Mouse (Mus musculus): ENCODE data around the gene Dmgdh. TPM values are rescaled to one million over a fixed set of nuclear protein-coding genes. Genes with fewer than 3 reads are reported as not detected.

Dmgdh gene
- total and polyA plus RNA-seq, 3 experiments = 0.20 to 0.27 TPM; not detected in 1

DNA sequence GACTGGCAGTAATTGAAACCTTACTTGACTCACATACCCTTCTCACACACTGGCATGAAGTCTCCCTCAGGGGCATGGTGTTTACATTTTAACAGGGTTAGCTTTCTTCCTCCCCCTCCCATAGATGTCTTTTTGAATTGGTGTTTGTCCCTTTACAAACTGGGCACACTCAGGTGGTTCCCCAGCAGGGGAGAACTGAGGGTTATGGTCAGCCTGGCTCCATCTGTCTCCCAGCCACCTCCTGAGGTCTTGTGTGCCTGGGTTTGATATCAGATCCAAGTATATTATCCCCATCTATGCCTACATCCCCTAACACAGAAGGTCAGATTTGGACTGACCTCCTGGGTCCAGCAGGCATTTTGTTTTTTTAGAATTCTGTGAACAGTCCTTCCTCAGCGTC, 37.7 kb upstream of the Dmgdh start:
- in situ Hi-C loops (cut with MboI; ENCODE audit: low pct_ligation_motif_present, low pct_unique_long_range_greater_than_20kb, low sequenced_read_pairs) (no loop called here), dilution Hi-C loops (cut with MboI; ENCODE audit: extremely low pct_ligation_motif_present, extremely low pct_unique_long_range_greater_than_20kb, low sequenced_read_pairs) (no loop called here)
- Histone ChIP-seq H3K4me1 (ENCODE audit: control insufficient read depth in 1 of 2, insufficient read depth in 2 of 2) (peaks cover 8 to 13% of the 10 kb centered on the region in 2 experiments), H3K4me3 (replicated peaks in 1 of 3; ENCODE audit: low read depth in 2 of 3, low read length in 2 of 3, poor library complexity in 1 of 3) (no peak overlapping the region), H3K36me3 (replicated peaks in 1 of 2; ENCODE audit: control insufficient read depth in 1 of 2, insufficient read depth in 1 of 2, low read length in 1 of 2) (no peaks in the 10 kb centered on the region), H3K27ac (ENCODE audit: insufficient read depth, low read depth) (no peak overlapping the region), H3K9ac (ENCODE audit: insufficient read depth, low read depth) (no peak overlapping the region), H3K79me2 (replicated peaks; ENCODE audit: control insufficient read depth, extremely low read depth, insufficient read depth, poor library complexity, severe bottlenecking) (no peaks in the 10 kb centered on the region), H3K4me2 (ENCODE audit: insufficient read depth, low read depth, poor library complexity, severe bottlenecking) (no peak overlapping the region), H3K27me3 (replicated peaks) (no peaks in the 10 kb centered on the region), H3K9me3 (replicated peaks; ENCODE audit: low read length) (no peaks in the 10 kb centered on the region)
- no peak for TF ChIP-seq JUND (conservative IDR thresholded peaks at IDR 0.05; ENCODE audit: low read depth, low read length)
- no peak for TF ChIP-seq E2F4 (IDR thresholded peaks at IDR 0.05; ENCODE audit: insufficient replicate concordance, low read depth, low read length)
- TF ChIP-seq KAT2A (IDR thresholded peaks at IDR 0.05; ENCODE audit: insufficient replicate concordance, low read length) = no peak
- DNase-seq (ENCODE audit: extremely low read depth) = no peak

DNA sequence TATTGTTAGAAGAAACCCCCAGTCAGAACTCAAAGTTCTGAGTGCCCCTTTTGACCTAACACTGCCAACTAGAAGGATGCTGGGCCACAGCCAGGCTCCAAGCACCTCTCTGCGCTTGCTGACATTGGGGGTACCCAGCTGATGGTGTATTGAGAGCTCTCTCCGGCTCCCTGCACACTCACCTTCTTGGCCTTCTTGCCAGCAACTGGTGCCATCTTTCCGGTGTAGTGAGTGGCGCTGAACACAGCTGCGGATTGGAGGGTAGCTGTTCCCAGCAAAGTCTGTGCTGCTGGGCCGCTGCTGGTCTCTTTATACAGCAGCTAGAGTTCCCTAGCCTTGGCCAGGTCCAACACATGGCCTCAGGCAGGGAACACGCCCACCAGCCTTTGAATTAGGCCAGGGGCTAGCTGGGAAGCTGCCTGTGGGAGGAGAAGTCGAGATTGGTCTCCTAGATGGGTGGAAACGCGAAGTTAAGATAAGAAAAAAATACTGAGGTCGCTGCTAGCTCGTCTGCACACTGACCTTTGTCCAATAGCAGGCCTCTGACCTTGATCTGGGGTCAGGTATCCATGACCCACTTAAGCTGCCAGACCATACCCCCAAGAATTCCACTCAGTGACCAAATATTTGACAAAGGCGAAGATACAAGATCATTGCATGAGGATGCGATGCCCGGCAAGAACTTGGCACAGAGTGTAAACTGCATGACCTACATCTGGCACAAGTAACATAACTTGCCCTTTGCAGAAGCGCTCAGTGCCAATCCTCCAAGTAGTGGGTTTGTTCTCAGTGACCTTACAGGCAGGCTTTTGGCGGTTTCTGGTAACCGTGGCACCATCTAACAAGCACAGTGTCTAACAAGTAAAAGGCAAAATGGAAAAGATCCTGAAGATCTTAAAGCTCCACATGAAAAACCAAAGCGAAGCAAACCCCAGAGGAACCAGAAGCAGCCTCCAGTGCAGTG, 36.7 kb upstream of the Dmgdh start, which contains the start of gene Bhmt:
Gene Bhmt, minus strand, starts transcription at position 680 of the 964 bp plus-strand sequence.
- Histone ChIP-seq H3K9me3 (replicated peaks; ENCODE audit: low read length) (no peaks in the 10 kb centered on the region), H3K4me3 (replicated peaks in 1 of 3; ENCODE audit: low read depth in 2 of 3, low read length in 2 of 3, poor library complexity in 1 of 3) (no peak within 1 kb of the TSS), H3K4me2 (ENCODE audit: insufficient read depth, low read depth, poor library complexity, severe bottlenecking) (no peak within 1 kb of the TSS), H3K79me2 (replicated peaks; ENCODE audit: control insufficient read depth, extremely low read depth, insufficient read depth, poor library complexity, severe bottlenecking) (no peaks in the 10 kb centered on the region), H3K9ac (ENCODE audit: insufficient read depth, low read depth) (no peak within 1 kb of the TSS), H3K27ac (ENCODE audit: insufficient read depth, low read depth) (no peak within 1 kb of the TSS), H3K4me1 (ENCODE audit: control insufficient read depth in 1 of 2, insufficient read depth in 2 of 2) (peaks cover 4 to 7% of the 10 kb centered on the region in 2 experiments), H3K27me3 (replicated peaks) (no peaks in the 10 kb centered on the region), H3K36me3 (replicated peaks in 1 of 2; ENCODE audit: control insufficient read depth in 1 of 2, insufficient read depth in 1 of 2, low read length in 1 of 2) (no peaks in the 10 kb centered on the region)
- in situ Hi-C loops (cut with MboI; ENCODE audit: low pct_ligation_motif_present, low pct_unique_long_range_greater_than_20kb, low sequenced_read_pairs) (no loop called here), dilution Hi-C loops (cut with MboI; ENCODE audit: extremely low pct_ligation_motif_present, extremely low pct_unique_long_range_greater_than_20kb, low sequenced_read_pairs) (no loop called here)
- DNase-seq (ENCODE audit: extremely low read depth) = no peak
- TF ChIP-seq KAT2A (IDR thresholded peaks at IDR 0.05; ENCODE audit: insufficient replicate concordance, low read length) (no peak), RCOR1 (conservative IDR thresholded peaks at IDR 0.05; ENCODE audit: low read depth, low read length) (no peak), NRF1 (IDR thresholded peaks at IDR 0.05; ENCODE audit: low read depth, low read length) (no peak), GABPA (IDR thresholded peaks at IDR 0.05; ENCODE audit: insufficient replicate concordance, low read depth, low read length) (no peak), SMC3 (IDR thresholded peaks at IDR 0.05; ENCODE audit: low read depth, low read length) (no peak), TCF12 (IDR thresholded peaks at IDR 0.05; ENCODE audit: low read depth, low read length) (no peak), MXI1 (IDR thresholded peaks at IDR 0.05; ENCODE audit: low read depth, low read length) (no peak), ZMIZ1 (IDR thresholded peaks at IDR 0.05; ENCODE audit: low read depth, low read length) (no peak), MYC (IDR thresholded peaks at IDR 0.05; ENCODE audit: low read depth, low read length) (no peak), E2F4 (IDR thresholded peaks at IDR 0.05; ENCODE audit: insufficient replicate concordance, low read depth, low read length) (no peak), MAFK (IDR thresholded peaks at IDR 0.05; ENCODE audit: insufficient replicate concordance, low read length) (no peak), PAX5 (IDR thresholded peaks at IDR 0.05; ENCODE audit: low read length) (no peak)

All from CH12.LX (cell line).